Mouse (Mus musculus): ENCODE measurements around the gene Gm43064. TPM values are rescaled to one million over a fixed set of nuclear protein-coding genes. Genes with fewer than 3 reads are reported as not detected.

Gene Gm43064
- polyA plus RNA-seq, 1 experiment, result not detected

Other genes with a start within 250 kb of the Gm43064 start
- gene Syt6, start 234.3 kb upstream of the Gm43064 start, polyA plus RNA-seq (2012; ENCODE audit: insufficient read depth, insufficient read length, missing spikeins), result not detected in 2 replicates
- 0.83 and 4.2 TPM in 2 replicates for gene Atg4a-ps, start 163.5 kb upstream of the Gm43064 start, polyA plus RNA-seq (2012; ENCODE audit: insufficient read depth, insufficient read length, missing spikeins)
- 1.3 and 2.5 TPM in 2 replicates for gene Olfml3, start 71.6 kb upstream of the Gm43064 start, polyA plus RNA-seq (2012; ENCODE audit: insufficient read depth, insufficient read length, missing spikeins)
- gene Gm10964, start 70.2 kb upstream of the Gm43064 start, polyA plus RNA-seq (2012; ENCODE audit: insufficient read depth, insufficient read length, missing spikeins), result not detected in 2 replicates
- 48.2 and 54.0 TPM in 2 replicates for gene Hipk1, start 18.0 kb upstream of the Gm43064 start, polyA plus RNA-seq (2012; ENCODE audit: insufficient read depth, insufficient read length, missing spikeins)
- 6.9 and 8.4 TPM in 2 replicates for gene Dclre1b, start 129 bp upstream of the Gm43064 start, polyA plus RNA-seq (2012; ENCODE audit: insufficient read depth, insufficient read length, missing spikeins)
- gene Ap4b1, start 53 bp upstream of the Gm43064 start, polyA plus RNA-seq (2012; ENCODE audit: insufficient read depth, insufficient read length, missing spikeins), result 8.6 and 10.6 TPM in 2 replicates
- gene Bcl2l15, start 23.0 kb downstream of the Gm43064 start, polyA plus RNA-seq (2012; ENCODE audit: insufficient read depth, insufficient read length, missing spikeins), result not detected in 2 replicates
- 0.67 and 1.9 TPM in 2 replicates for gene Ptpn22, start 50.2 kb downstream of the Gm43064 start, polyA plus RNA-seq (2012; ENCODE audit: insufficient read depth, insufficient read length, missing spikeins)
- 6.4 and 7.6 TPM in 2 replicates for gene Rsbn1, start 104.5 kb downstream of the Gm43064 start, polyA plus RNA-seq (2012; ENCODE audit: insufficient read depth, insufficient read length, missing spikeins)
- gene Phtf1, start 158.5 kb downstream of the Gm43064 start, polyA plus RNA-seq (2012; ENCODE audit: insufficient read depth, insufficient read length, missing spikeins), result 5.4 and 7.1 TPM in 2 replicates

Data from brown adipose tissue, adult 24 weeks (tissue).